Mouse (Mus musculus): ENCODE measurements around the gene Nup107.

The Nup107 gene

DNA sequence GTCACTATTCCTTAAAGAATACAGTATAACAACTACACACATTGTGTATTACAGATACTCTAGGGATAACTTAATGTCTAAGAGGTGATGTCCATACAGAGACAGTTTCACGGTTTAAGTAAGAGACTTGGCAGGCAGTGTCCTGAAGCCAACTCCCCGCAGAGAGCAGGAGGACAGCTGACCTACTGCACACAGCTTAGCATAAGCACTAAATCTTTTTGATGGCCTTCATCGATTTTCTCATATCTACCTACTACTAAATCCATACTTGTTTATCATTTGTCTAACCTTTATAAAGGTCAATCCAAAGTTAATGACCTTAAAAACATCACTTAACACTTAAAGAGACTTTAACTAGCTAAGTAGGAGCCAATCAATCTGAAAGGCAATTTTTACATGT, 89.0 kb downstream of the Nup107 start:
- no peak for DNase-seq (ENCODE audit: low spot score in 2 of 2)

DNA sequence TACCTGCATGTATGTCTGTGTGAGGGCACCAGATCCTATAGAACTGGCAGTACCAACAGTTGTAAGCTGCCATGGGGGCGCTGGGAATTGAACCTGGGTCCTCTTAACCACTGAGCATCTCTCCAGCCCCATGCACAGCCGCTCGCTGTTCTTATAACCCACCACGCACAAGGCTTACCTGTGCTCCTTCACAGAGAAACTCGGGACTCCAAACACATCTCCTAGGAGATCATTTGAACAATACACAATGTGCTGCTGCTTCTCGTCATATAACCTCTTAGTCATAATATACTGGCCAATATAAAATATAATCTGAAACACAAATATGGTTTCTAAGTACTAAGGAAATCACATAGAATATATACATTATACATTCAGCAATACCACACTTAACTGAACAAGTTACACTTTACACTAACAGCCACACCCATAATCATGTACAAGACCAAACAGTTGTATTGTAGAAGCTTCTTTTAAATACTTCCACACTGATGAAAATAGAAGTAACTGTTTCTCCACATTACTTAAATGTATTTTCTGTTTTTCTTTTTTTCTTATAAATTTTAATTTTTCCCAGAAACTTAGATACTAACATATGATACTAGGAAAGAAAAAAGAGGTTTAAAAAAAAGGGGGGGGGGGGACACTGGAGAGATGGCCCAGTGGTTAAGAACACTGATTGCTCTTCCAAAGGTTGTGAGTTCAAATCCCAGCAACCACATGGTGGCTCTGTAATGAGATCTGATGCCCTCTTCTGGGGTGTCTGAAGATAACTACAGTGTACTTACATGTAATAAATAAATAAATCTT, 90.3 kb downstream of the Nup107 start:
- no peak for DNase-seq (ENCODE audit: low spot score in 2 of 2)

DNA sequence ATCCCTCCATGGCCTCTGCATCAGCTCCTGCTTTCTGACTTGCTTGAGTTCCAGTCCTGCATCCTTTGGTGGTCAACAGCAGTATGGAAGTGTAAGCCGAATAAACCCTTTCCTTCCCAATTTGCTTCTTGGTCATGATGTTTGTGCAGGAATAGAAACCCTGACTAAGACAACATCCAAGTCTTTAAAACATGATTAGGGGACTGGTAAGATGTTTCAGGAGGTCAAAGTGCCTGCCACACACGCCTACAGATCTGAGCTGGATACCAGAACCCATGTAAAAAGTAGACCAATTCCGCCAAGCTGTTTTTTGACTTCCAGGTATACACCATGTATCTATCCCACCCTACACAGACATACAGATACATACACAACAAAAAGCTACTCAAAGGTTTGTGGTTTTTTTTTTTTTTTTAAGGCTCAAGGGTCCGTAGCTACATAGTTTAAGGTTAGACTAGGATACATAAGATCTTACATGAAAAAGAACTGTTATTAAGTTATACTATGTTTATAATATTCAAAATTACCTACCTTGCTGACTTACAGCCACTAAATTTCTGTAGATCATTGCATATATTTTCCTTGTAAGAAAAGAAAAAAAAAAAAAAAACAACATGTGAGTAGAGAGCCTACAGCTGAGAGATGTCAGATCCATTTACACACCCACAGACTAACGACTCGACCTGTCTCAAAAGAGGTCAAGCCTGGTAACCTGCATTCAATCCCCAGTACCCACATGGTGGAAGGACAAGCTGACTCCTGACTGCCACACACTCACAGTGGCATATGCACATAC, 91.3 kb downstream of the Nup107 start:
- no peak for DNase-seq (ENCODE audit: low spot score in 2 of 2)
